Mouse (Mus musculus) E14TG2a.4 (cell line): Measurements from ENCODE around the gene Foxp1.

ENCODE experiments used
- CTCF ChIP-seq: conservative IDR thresholded peaks from 2 replicates; pipeline ENCODE4 v1.5.1; 2014; ENCODE audit warnings: low read length
- NANOG ChIP-seq: IDR thresholded peaks from 2 replicates; pipeline ENCODE4 v1.6.1; 2014; ENCODE audit warnings: borderline replicate concordance, low read length, mixed read lengths
- POU5F1 ChIP-seq: IDR thresholded peaks from 2 replicates; pipeline ENCODE4 v1.6.1; 2014; ENCODE audit warnings: low read length, borderline replicate concordance

DNA sequence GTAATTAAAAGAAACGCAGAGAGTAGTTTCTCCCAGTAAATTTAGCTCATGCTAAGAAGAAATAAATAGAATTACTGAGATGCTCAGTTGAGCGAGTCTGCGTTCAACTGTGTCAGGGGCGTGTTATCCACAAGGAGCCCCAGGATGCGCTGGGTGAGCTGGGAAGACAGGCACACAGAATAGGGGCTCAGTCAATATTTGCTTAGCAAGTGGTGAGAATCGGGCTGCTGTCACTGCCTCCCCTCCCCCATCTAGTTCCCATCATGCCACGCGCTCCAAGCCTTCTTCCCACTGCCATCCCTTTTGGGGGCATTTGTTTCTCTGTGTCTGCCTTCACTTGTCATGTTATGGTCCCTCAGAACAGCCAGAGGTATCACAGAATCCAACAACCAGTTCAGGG lies 584.2 kb downstream of the Foxp1 start:
- TF ChIP-seq CTCF (no peak), NANOG (no peak), POU5F1 (no peak)
